Mouse (Mus musculus) megakaryocyte-erythroid progenitor cell, adult 5-6 weeks (primary cell): Measurements from ENCODE around the gene Fbxo41. TPM values are rescaled to one million over a fixed set of nuclear protein-coding genes. Genes with fewer than 3 reads are reported as not detected.
"Not testable (repeated sequence)": the region's sequence is repeated elsewhere in the genome, so short reads cannot be mapped to it uniquely, and the experiment has no call there.

Experiments
- ATAC-seq: replicated peaks from 2 replicates; pipeline ENCODE4 v1.8.0; 2016; ENCODE audit warnings: mild to moderate bottlenecking, inconsistent platforms; ENCODE audit not compliant: severe bottlenecking, poor library complexity, low FRiP score, low TSS enrichment
- total RNA-seq, 2 experiments: library from RNA; stranded (forward) in 1 of 2; stranded (reverse) in 1 of 2; fragments of 200-1000, 215-1000 nt in 1 of 2; fragments of >200 nt in 1 of 2; fragmentation: Nextera tagmentation in 1 of 2; gene quantifications; 2 replicates each; pipeline ENCODE4 v1.2.3; 2014 to 2017

The Fbxo41 gene
- total RNA-seq, 2 experiments from 2014 or later = not detected

- peak; percentile 59 for ATAC-seq
Measured at GRCm38 (mm10) chr6:85451664-85452410, 51.0 kb downstream of the Fbxo41 start, which contains the start of gene Pradc1. TSS of gene Pradc1 (minus strand) at chr6:85451970.

- peak; percentile 84 for ATAC-seq
Measured at GRCm38 (mm10) chr6:85450697-85451663, 51.8 kb downstream of the Fbxo41 start, which contains the start of gene Cct7. TSS of gene Cct7 (plus strand) at chr6:85451514.

GRCm38 (mm10) chr6:85450140-85450539 is 52.7 kb downstream of the Fbxo41 start:
- not testable (repeated sequence) for ATAC-seq

- no peak for ATAC-seq
Measured at GRCm38 (mm10) chr6:85447351-85447750, 55.4 kb downstream of the Fbxo41 start.

- no peak for ATAC-seq
Measured at GRCm38 (mm10) chr6:85445286-85445685, 57.5 kb downstream of the Fbxo41 start.

GRCm38 (mm10) chr6:85444266-85444965 is 58.4 kb downstream of the Fbxo41 start:
- ATAC-seq = no peak

- no peak for ATAC-seq
Measured at GRCm38 (mm10) chr6:85443488-85444233, 59.1 kb downstream of the Fbxo41 start.

GRCm38 (mm10) chr6:85441142-85441541 is 61.7 kb downstream of the Fbxo41 start:
- ATAC-seq = no peak

GRCm38 (mm10) chr6:85436631-85437030 is 66.2 kb downstream of the Fbxo41 start:
- ATAC-seq = no peak

- ATAC-seq = no peak
Measured at GRCm38 (mm10) chr6:85436204-85436603, 66.6 kb downstream of the Fbxo41 start.

- no peak for ATAC-seq
Measured at GRCm38 (mm10) chr6:85433865-85434264, 68.9 kb downstream of the Fbxo41 start.

GRCm38 (mm10) chr6:85431842-85432431 is 70.9 kb downstream of the Fbxo41 start, which contains the start of gene Smyd5:
TSS of gene Smyd5 (plus strand) at chr6:85431989.
- ATAC-seq = peak; percentile 93

- no peak for ATAC-seq
Measured at GRCm38 (mm10) chr6:85431274-85431841, 71.4 kb downstream of the Fbxo41 start.

GRCm38 (mm10) chr6:85423836-85424379 is 78.9 kb downstream of the Fbxo41 start, which contains the start of gene Noto:
TSS of gene Noto (plus strand) at chr6:85423886.
- ATAC-seq = peak; percentile 25; the same call in 1 of the 2 replicates
